Mouse (Mus musculus): Measurements from ENCODE around the gene Serpine1. TPM values are rescaled to one million over a fixed set of nuclear protein-coding genes. Genes with fewer than 3 reads are reported as not detected.

The Serpine1 gene
- polyA plus RNA-seq, 1 experiment: 4.1 TPM

DNA sequence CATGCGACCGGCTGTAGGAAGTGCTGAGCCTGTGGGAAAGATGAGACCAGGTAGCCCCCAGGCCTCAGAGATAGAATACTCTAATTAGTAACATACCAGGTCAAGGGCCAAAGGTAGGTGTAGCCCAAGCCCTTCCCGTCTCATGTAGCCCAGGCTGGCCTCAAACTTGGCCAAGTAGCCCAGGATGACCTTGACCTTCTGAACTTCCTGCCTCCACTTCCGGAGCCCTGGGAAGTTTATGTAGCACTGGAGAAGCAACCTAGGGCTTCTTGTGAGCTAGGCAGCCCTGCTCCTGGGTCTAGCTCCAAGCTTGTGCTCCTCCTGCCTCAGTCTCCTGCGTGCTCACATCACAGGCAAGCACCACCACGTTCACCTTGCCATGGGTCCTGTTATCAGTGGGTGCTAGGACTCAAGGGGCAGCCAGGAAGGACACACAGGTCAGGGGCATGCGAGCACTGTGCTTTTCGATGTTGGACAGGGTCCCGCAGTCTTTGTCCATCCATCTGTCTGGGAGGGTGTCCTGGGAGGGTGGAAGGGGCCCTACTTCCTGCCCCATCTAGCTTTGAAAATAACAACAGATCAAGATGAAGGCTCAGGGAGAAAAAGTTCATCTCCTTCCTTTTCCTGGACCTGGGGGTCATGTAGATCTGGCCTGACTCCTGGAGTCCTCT lies 43.0 kb upstream of the Serpine1 start:
- Histone ChIP-seq H3K36me3 (ENCODE audit: control insufficient read depth, insufficient read depth, low read length) (peaks cover 22% of the 10 kb centered on the region), H3K4me1 (replicated peaks; ENCODE audit: control insufficient read depth, insufficient read depth, low read length) (peaks cover 10% of the 10 kb centered on the region), H3K4me3 (ENCODE audit: control insufficient read depth, insufficient read depth, low read length) (peak overlapping the region; percentile 89), H3K27ac (ENCODE audit: control insufficient read depth, insufficient read depth, low read length) (peak overlapping the region; percentile 57; the same call in 1 of the 2 replicates), H3K27me3 (ENCODE audit: control insufficient read depth, insufficient read depth, low read length) (no peaks in the 10 kb centered on the region)
- no peak for TF ChIP-seq POLR2A (IDR thresholded peaks at IDR 0.05; ENCODE audit: control insufficient read depth, extremely low read depth, insufficient read depth, low read length, poor library complexity)
- TF ChIP-seq CTCF (IDR thresholded peaks at IDR 0.05; ENCODE audit: borderline replicate concordance, control insufficient read depth, extremely low read depth, insufficient read depth, low read length, poor library complexity): no peak
- WGBS: 67% methylated on average over 9 of the region's 9 CpGs
- DNase-seq: no peak

DNA sequence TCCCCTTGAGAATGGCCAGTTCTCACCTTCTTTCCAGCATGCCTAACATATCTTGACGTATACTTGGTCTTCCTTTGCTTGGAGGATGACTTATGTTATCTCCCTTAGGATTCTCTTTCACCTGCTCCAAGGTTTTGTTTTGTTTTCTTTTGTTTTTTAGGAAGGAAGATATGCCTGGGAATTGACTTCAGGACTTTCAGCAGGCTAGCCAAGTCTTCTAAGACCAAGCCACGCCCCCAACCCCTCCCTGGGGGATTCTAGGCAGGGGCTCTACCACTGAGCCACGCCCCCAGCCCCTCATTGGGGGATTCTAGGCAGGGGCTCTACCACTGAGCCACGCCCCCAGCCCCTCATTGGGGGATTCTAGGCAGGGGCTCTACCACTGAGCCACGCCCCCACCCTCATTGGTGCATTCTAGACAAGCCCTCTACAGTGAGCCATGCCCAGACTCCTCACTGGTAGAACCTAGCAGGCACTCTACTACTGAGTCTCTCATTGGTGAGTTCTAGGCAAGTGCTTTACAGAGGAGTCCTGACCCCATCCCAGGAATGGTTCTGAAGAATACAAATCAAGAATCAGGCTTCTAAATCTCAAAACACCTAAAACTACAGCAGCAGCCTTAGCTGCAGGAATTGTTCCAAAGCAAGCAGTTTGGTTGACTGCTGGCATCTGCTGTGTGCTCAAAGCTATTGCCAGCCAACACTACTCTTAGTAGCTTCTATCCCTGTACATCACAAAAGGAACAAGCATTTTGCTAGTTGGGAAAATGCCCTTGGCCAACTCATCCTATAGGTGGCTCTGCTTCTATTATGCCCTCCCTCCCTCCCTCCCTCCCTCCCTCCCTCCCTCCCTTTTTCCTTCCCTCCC lies 39.7 kb upstream of the Serpine1 start:
- H3K27ac ChIP-seq (ENCODE audit: control insufficient read depth, insufficient read depth, low read length): no peak overlapping the region
- H3K4me1 ChIP-seq (replicated peaks; ENCODE audit: control insufficient read depth, insufficient read depth, low read length): peaks cover 12% of the 10 kb centered on the region
- DNase-seq: no peak
- no peak overlapping the region for H3K4me3 ChIP-seq (ENCODE audit: control insufficient read depth, insufficient read depth, low read length)
- WGBS: 96% methylated on average over 5 of the region's 5 CpGs
- no peak for TF ChIP-seq CTCF (IDR thresholded peaks at IDR 0.05; ENCODE audit: borderline replicate concordance, control insufficient read depth, extremely low read depth, insufficient read depth, low read length, poor library complexity)
- TF ChIP-seq POLR2A (IDR thresholded peaks at IDR 0.05; ENCODE audit: control insufficient read depth, extremely low read depth, insufficient read depth, low read length, poor library complexity): no peak
- H3K27me3 ChIP-seq (ENCODE audit: control insufficient read depth, insufficient read depth, low read length): no peaks in the 10 kb centered on the region
- H3K36me3 ChIP-seq (ENCODE audit: control insufficient read depth, insufficient read depth, low read length): peaks cover 22% of the 10 kb centered on the region

DNA sequence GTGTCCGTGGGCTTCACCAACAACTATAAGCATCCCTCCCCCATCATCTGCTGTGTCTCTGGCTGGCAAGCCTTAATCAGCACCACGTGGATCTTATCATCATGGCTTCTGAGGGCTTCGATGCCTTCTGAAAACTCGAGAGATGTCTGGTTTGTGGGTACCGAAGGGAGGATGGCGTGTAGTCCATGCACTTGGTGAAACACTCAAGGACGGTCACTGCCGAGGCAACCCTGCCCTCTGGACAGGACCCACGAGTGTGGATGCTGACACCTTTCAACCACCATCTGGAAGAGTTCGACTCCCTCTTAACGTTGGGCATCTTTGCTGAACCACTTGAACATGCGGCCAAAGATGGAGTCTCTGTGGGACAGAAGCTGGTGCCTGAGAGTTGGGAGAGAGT lies 38.8 kb upstream of the Serpine1 start:
- DNase-seq: no peak
- TF ChIP-seq POLR2A (IDR thresholded peaks at IDR 0.05; ENCODE audit: control insufficient read depth, extremely low read depth, insufficient read depth, low read length, poor library complexity) (no peak), CTCF (IDR thresholded peaks at IDR 0.05; ENCODE audit: borderline replicate concordance, control insufficient read depth, extremely low read depth, insufficient read depth, low read length, poor library complexity) (no peak)
- Histone ChIP-seq H3K36me3 (ENCODE audit: control insufficient read depth, insufficient read depth, low read length) (peaks cover 22% of the 10 kb centered on the region), H3K4me1 (replicated peaks; ENCODE audit: control insufficient read depth, insufficient read depth, low read length) (peaks cover 10% of the 10 kb centered on the region), H3K4me3 (ENCODE audit: control insufficient read depth, insufficient read depth, low read length) (no peak overlapping the region), H3K27me3 (ENCODE audit: control insufficient read depth, insufficient read depth, low read length) (no peaks in the 10 kb centered on the region), H3K27ac (ENCODE audit: control insufficient read depth, insufficient read depth, low read length) (no peak overlapping the region)
- WGBS: 96% methylated on average over 12 of the region's 12 CpGs

DNA sequence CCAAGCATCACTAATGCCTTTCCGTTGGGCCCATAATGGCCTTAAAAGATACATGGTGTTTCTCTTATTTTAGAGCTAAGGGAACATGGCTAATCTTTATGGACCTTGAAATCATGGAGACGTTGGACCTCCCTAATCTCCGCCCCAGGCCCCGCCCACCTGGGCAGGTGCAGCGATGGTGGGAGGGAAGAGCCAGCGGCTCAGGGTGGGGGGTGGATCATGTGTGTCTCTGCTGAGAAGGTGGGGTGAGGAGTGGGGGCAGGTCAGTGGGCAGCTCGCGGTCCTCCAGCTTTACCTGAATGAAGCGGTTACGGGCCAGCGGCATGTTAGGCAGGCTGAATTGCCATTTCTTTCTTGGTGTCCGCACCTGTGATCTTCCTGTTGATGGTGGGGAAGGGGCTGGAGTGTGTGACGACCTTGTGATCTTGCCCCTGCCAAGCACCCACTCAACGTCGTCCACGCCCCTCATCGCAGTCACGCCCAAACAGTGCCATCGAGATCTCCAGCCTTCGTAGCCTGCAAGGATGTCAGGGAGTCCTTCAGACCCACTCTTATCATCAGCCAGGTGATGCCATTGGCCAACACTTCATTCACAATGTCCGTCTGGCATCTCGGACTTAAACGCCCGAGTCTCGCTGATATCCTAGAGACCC lies 38.0 kb upstream of the Serpine1 start:
- WGBS: 94% methylated on average over 25 of the region's 25 CpGs
- no peak for TF ChIP-seq POLR2A (IDR thresholded peaks at IDR 0.05; ENCODE audit: control insufficient read depth, extremely low read depth, insufficient read depth, low read length, poor library complexity)
- no peak for TF ChIP-seq CTCF (IDR thresholded peaks at IDR 0.05; ENCODE audit: borderline replicate concordance, control insufficient read depth, extremely low read depth, insufficient read depth, low read length, poor library complexity)
- Histone ChIP-seq H3K27ac (ENCODE audit: control insufficient read depth, insufficient read depth, low read length) (no peak overlapping the region), H3K27me3 (ENCODE audit: control insufficient read depth, insufficient read depth, low read length) (no peaks in the 10 kb centered on the region), H3K36me3 (ENCODE audit: control insufficient read depth, insufficient read depth, low read length) (peaks cover 22% of the 10 kb centered on the region), H3K4me1 (replicated peaks; ENCODE audit: control insufficient read depth, insufficient read depth, low read length) (peaks cover 7% of the 10 kb centered on the region), H3K4me3 (ENCODE audit: control insufficient read depth, insufficient read depth, low read length) (no peak overlapping the region)
- no peak for DNase-seq

DNA sequence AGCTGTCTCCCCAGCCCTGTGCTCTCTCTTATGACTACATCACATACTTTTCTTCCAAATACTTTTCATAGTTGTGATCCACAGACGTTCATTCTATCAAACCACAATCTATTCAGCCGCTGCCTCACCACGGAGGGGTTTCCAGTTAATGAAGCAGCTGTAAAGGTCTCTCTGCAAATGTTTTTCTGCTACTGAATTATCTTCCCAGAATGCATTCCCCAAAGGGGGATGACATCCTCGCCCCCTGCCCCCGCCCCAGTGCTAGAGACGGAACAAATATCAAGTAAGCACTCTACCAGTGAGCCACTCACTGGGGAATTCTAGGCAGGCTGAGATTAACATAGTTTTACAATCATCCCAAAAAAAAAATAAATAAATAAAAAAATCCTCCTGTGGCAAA lies 36.0 kb upstream of the Serpine1 start:
- WGBS: 78% methylated on average over 6 of the region's 6 CpGs
- no peak overlapping the region for H3K4me3 ChIP-seq (ENCODE audit: control insufficient read depth, insufficient read depth, low read length)
- no peak for DNase-seq
- H3K36me3 ChIP-seq (ENCODE audit: control insufficient read depth, insufficient read depth, low read length): peaks cover 5% of the 10 kb centered on the region
- H3K4me1 ChIP-seq (replicated peaks; ENCODE audit: control insufficient read depth, insufficient read depth, low read length): peaks cover 10% of the 10 kb centered on the region
- no peak overlapping the region for H3K27ac ChIP-seq (ENCODE audit: control insufficient read depth, insufficient read depth, low read length)
- TF ChIP-seq POLR2A (IDR thresholded peaks at IDR 0.05; ENCODE audit: control insufficient read depth, extremely low read depth, insufficient read depth, low read length, poor library complexity) (no peak), CTCF (IDR thresholded peaks at IDR 0.05; ENCODE audit: borderline replicate concordance, control insufficient read depth, extremely low read depth, insufficient read depth, low read length, poor library complexity) (no peak)
- H3K27me3 ChIP-seq (ENCODE audit: control insufficient read depth, insufficient read depth, low read length): no peaks in the 10 kb centered on the region

DNA sequence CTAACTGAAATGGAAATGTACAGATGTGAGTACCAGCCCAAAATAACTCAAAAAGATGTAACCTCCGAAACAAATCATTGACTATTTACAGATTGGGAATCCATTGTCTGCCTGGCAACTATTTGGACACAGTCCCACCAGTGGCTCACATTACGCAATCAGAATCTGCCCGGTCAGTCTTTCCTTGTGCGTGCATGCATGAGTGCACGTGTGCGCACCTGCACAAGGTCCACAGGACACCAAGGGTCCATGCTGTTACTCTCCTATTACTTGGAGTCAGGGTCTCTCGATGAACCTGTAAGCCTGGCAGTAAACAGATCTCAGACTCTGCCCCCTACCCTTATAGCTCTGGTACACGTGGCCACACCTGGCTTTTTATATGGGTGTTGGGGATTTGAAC lies 35.6 kb upstream of the Serpine1 start:
- peaks cover under 1% of the 10 kb centered on the region; the same call in 1 of the 2 replicates for H3K36me3 ChIP-seq (ENCODE audit: control insufficient read depth, insufficient read depth, low read length)
- no peak overlapping the region for H3K4me3 ChIP-seq (ENCODE audit: control insufficient read depth, insufficient read depth, low read length)
- H3K27me3 ChIP-seq (ENCODE audit: control insufficient read depth, insufficient read depth, low read length): no peaks in the 10 kb centered on the region
- WGBS: 90% methylated on average over 8 of the region's 8 CpGs
- no peak for DNase-seq
- H3K4me1 ChIP-seq (replicated peaks; ENCODE audit: control insufficient read depth, insufficient read depth, low read length): peaks cover 15% of the 10 kb centered on the region
- TF ChIP-seq POLR2A (IDR thresholded peaks at IDR 0.05; ENCODE audit: control insufficient read depth, extremely low read depth, insufficient read depth, low read length, poor library complexity): no peak
- TF ChIP-seq CTCF (IDR thresholded peaks at IDR 0.05; ENCODE audit: borderline replicate concordance, control insufficient read depth, extremely low read depth, insufficient read depth, low read length, poor library complexity): no peak
- no peak overlapping the region for H3K27ac ChIP-seq (ENCODE audit: control insufficient read depth, insufficient read depth, low read length)

All from thymus, adult 2 months (tissue).